18 mouse cellular contexts compared by ENCODE assay signal in the genomic region with DNA sequence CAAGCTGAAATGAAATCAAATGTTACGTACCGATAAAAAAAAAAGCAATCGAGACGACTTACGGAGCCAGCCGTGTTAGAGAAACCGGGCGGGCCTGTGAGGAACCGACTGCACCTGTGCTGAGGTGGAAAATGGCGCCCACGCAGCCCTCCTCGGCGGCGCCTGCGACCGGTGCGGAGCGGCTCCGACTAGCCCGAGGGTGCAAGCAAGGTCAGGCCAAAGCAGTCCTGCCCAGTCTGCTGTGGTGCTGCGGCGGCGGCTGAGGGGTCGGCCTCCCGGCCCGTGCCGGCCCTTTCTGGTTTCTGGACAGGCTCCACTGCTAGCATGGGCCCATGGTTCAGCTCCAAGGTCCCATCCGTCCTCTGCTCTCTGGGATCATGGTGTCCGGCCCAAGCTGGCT.
DNase-seq lines count a peak whose midpoint lies in the region; ATAC-seq lines count a peak whose summit lies in the region.
"Had no signal": no experiment of that assay in that cellular context is flagged by ENCODE, and none has a peak within 500 bp of the region (broad histone marks: within the 10 kb centered on the region; RNA-seq: fewer than 3 reads in every experiment).

No protein-coding gene starts in this region.

- ATAC-seq in hindbrain, embryonic 11.5 days (ENCODE audit: low FRiP score): no peak
- ATAC-seq in neural tube, embryonic 14.5 days (ENCODE audit: low read depth): 0 out of 2 replicates have a peak, but pooled peaks have one; percentile 29
- ATAC-seq: liver, postnatal 0 days had no signal

- no peak overlapping the region for H3K9ac ChIP-seq in hindbrain, embryonic 11.5 days (ENCODE audit: low read depth, low read length)
- no peak overlapping the region for H3K9ac ChIP-seq in neural tube, embryonic 14.5 days (replicated peaks; ENCODE audit: low read depth, low read length)
- H3K9ac ChIP-seq: embryonic facial prominence, embryonic 12.5 days; heart, embryonic 13.5 days; hindbrain, embryonic 15.5 days; limb, embryonic 15.5 days; liver, postnatal 0 days had no signal

- H3K9me3 ChIP-seq in hindbrain, embryonic 10.5 days: no peaks in the 10 kb centered on the region
- H3K9me3 ChIP-seq in hindbrain, embryonic 11.5 days (ENCODE audit: control insufficient read depth, low read length): no peaks in the 10 kb centered on the region
- H3K9me3 ChIP-seq in neural tube, embryonic 14.5 days (ENCODE audit: control insufficient read depth, low read length): no peaks in the 10 kb centered on the region
- no peaks in the 10 kb centered on the region for H3K9me3 ChIP-seq in embryonic facial prominence, embryonic 10.5 days
- H3K9me3 ChIP-seq: embryonic facial prominence, embryonic 12.5 days; heart, embryonic 13.5 days; hindbrain, embryonic 15.5 days; limb, embryonic 15.5 days had no signal

- peaks cover 9% of the 10 kb centered on the region for H3K36me3 ChIP-seq in hindbrain, embryonic 10.5 days
- no peaks in the 10 kb centered on the region for H3K36me3 ChIP-seq in hindbrain, embryonic 11.5 days (ENCODE audit: control insufficient read depth, insufficient read depth, low read length)
- H3K36me3 ChIP-seq in neural tube, embryonic 14.5 days (ENCODE audit: control insufficient read depth, insufficient read depth, low read length): no peaks in the 10 kb centered on the region
- peaks cover 6% of the 10 kb centered on the region for H3K36me3 ChIP-seq in embryonic facial prominence, embryonic 10.5 days (replicated peaks)

- H3K4me3 ChIP-seq in hindbrain, embryonic 10.5 days: no peak overlapping the region
- H3K4me3 ChIP-seq in hindbrain, embryonic 11.5 days (ENCODE audit: low read depth, low read length): no peak overlapping the region
- no peak overlapping the region for H3K4me3 ChIP-seq in neural tube, embryonic 14.5 days (ENCODE audit: low read depth, low read length)
- H3K4me3 ChIP-seq in embryonic facial prominence, embryonic 10.5 days: no peak overlapping the region
- H3K4me3 ChIP-seq: embryonic facial prominence, embryonic 12.5 days; heart, embryonic 13.5 days; hindbrain, embryonic 15.5 days; limb, embryonic 15.5 days had no signal

- peak; percentile 6 for DNase-seq in hindbrain, embryonic 10.5 days (ENCODE audit: low spot score)
- DNase-seq in hindbrain, embryonic 11.5 days (ENCODE audit: low spot score): no peak
- DNase-seq in neural tube, embryonic 10.5 days (ENCODE audit: extremely low spot score, low spot score): no peak
- DNase-seq in embryonic facial prominence, embryonic 10.5 days (ENCODE audit: low spot score): peak; percentile 18
- DNase-seq in left cerebral cortex, postnatal 36 days (ENCODE audit: low spot score in 2 of 2): no peak
- DNase-seq in thymus, postnatal 10 days (ENCODE audit: low spot score in 2 of 2): no peak
- DNase-seq: adrenal gland, postnatal 10 days; cerebellum, adult 18-20 months; cerebellum, postnatal 36 days; gastrocnemius, postnatal 36 days; kidney, adult 2 months; liver, postnatal 0 days; right cerebral cortex, adult 18-20 months had no signal

- 66% methylated on average over 29 of the region's 29 CpGs for WGBS in hindbrain, embryonic 10.5 days
- WGBS in hindbrain, embryonic 11.5 days: 75% methylated on average over 29 of the region's 29 CpGs
- 84% methylated on average over 29 of the region's 29 CpGs for WGBS in neural tube, embryonic 14.5 days
- WGBS in embryonic facial prominence, embryonic 10.5 days: 78% methylated on average over 29 of the region's 29 CpGs

- intact Hi-C loops in left cerebral cortex, postnatal 36 days (cut with DNase I): no loop called here

- H3K4me2 ChIP-seq in hindbrain, embryonic 11.5 days (replicated peaks; ENCODE audit: low read depth, low read length): no peak overlapping the region
- H3K4me2 ChIP-seq in neural tube, embryonic 14.5 days (ENCODE audit: low read depth, low read length): no peak overlapping the region
- H3K4me2 ChIP-seq: embryonic facial prominence, embryonic 12.5 days; heart, embryonic 13.5 days; hindbrain, embryonic 15.5 days; limb, embryonic 15.5 days had no signal

- H3K27ac ChIP-seq in hindbrain, embryonic 10.5 days: no peak overlapping the region
- H3K27ac ChIP-seq in hindbrain, embryonic 11.5 days (ENCODE audit: low read depth, low read length): no peak overlapping the region
- no peak overlapping the region for H3K27ac ChIP-seq in neural tube, embryonic 14.5 days (ENCODE audit: low read depth, low read length)
- H3K27ac ChIP-seq in embryonic facial prominence, embryonic 10.5 days (replicated peaks): no peak overlapping the region
- H3K27ac ChIP-seq: embryonic facial prominence, embryonic 12.5 days; heart, embryonic 13.5 days; hindbrain, embryonic 15.5 days; limb, embryonic 15.5 days had no signal

- no peaks in the 10 kb centered on the region; the same call in 1 of the 2 replicates for H3K4me1 ChIP-seq in hindbrain, embryonic 10.5 days (replicated peaks)
- no peaks in the 10 kb centered on the region for H3K4me1 ChIP-seq in hindbrain, embryonic 11.5 days (replicated peaks; ENCODE audit: control insufficient read depth, insufficient read depth, low read length)
- no peaks in the 10 kb centered on the region for H3K4me1 ChIP-seq in neural tube, embryonic 14.5 days (ENCODE audit: control insufficient read depth, insufficient read depth, low read length)
- peaks cover 4% of the 10 kb centered on the region; the same call in 1 of the 2 replicates for H3K4me1 ChIP-seq in embryonic facial prominence, embryonic 10.5 days
- H3K4me1 ChIP-seq: embryonic facial prominence, embryonic 12.5 days; hindbrain, embryonic 15.5 days had no signal

- H3K27me3 ChIP-seq in hindbrain, embryonic 10.5 days (ENCODE audit: insufficient read depth, poor library complexity, severe bottlenecking): no peaks in the 10 kb centered on the region
- no peaks in the 10 kb centered on the region for H3K27me3 ChIP-seq in hindbrain, embryonic 11.5 days (ENCODE audit: control insufficient read depth, insufficient read depth, low read length)
- no peaks in the 10 kb centered on the region for H3K27me3 ChIP-seq in neural tube, embryonic 14.5 days (ENCODE audit: control insufficient read depth, insufficient read depth, low read length)
- H3K27me3 ChIP-seq in embryonic facial prominence, embryonic 10.5 days (replicated peaks; ENCODE audit: low read depth, poor library complexity, severe bottlenecking): no peaks in the 10 kb centered on the region
- H3K27me3 ChIP-seq: embryonic facial prominence, embryonic 12.5 days; heart, embryonic 13.5 days; hindbrain, embryonic 15.5 days; limb, embryonic 15.5 days had no signal

Comparison
In these comparisons a context has a peak if more than half of its experiments do, and no peak if none do; other contexts are left out.
1. DNase-seq: peak in hindbrain, embryonic 10.5 days (single experiment) and embryonic facial prominence, embryonic 10.5 days (single experiment); none in hindbrain, embryonic 11.5 days (single experiment), neural tube, embryonic 10.5 days (single experiment), left cerebral cortex, postnatal 36 days (0 of 2) and thymus, postnatal 10 days (0 of 2).